Mouse (Mus musculus) C2C12 (cell line): ENCODE data around the gene Enho. TPM values are rescaled to one million over a fixed set of nuclear protein-coding genes. Genes with fewer than 3 reads are reported as not detected.

Experiments used
- H3K27me3 ChIP-seq: one replicate; pipeline ENCODE4 v1.6.1; 2011; ENCODE audit not compliant: control insufficient read depth, insufficient read depth, insufficient read length
- H3K36me3 ChIP-seq: one replicate; pipeline ENCODE4 v1.6.1; 2011; ENCODE audit not compliant: control insufficient read depth, insufficient read depth
- H3K4me3 ChIP-seq: one replicate; pipeline ENCODE4 v1.5.1; 2011; ENCODE audit warnings: mild to moderate bottlenecking, control low read depth; ENCODE audit not compliant: poor library complexity, insufficient read depth, severe bottlenecking
- H3K79me2 ChIP-seq: one replicate; pipeline ENCODE4 v1.6.1; 2011; ENCODE audit not compliant: control insufficient read depth, insufficient read depth
- H3K79me3 ChIP-seq: one replicate; pipeline ENCODE4 v1.6.1; 2011; ENCODE audit warnings: low read depth, control low read depth
- H3ac ChIP-seq: one replicate; pipeline ENCODE3; 2011; ENCODE audit warnings: low read depth; ENCODE audit not compliant: control insufficient read depth, insufficient read length
- CEBPB ChIP-seq: IDR thresholded peaks from one replicate; pipeline ENCODE4 v1.6.1; 2011; ENCODE audit warnings: low read depth, mild to moderate bottlenecking, control low read depth, moderate library complexity
- CTCF ChIP-seq: IDR thresholded peaks from one replicate; pipeline ENCODE4 v1.5.1; 2011; ENCODE audit not compliant: control insufficient read depth, insufficient read depth, insufficient read length
- FOSL1 ChIP-seq: IDR thresholded peaks from one replicate; pipeline ENCODE4 v1.8.0; 2011; ENCODE audit warnings: mild to moderate bottlenecking, low read length; ENCODE audit not compliant: poor library complexity, insufficient read depth, severe bottlenecking
- MAX ChIP-seq: IDR thresholded peaks from one replicate; pipeline ENCODE4 v1.6.1; 2011; ENCODE audit warnings: mild to moderate bottlenecking, control low read depth
- MYOD1 ChIP-seq: IDR thresholded peaks from one replicate; pipeline ENCODE4 v1.6.1; 2011; ENCODE audit warnings: low read depth; ENCODE audit not compliant: control insufficient read depth, insufficient read length
- MYOG ChIP-seq: IDR thresholded peaks from one replicate; pipeline ENCODE4 v1.6.1; 2011; ENCODE audit not compliant: control insufficient read depth, insufficient read length; ENCODE audit errors: extremely low read depth
- USF1 ChIP-seq: IDR thresholded peaks from one replicate; pipeline ENCODE4 v1.6.1; 2011; ENCODE audit warnings: low read depth, mild to moderate bottlenecking, control low read depth, moderate library complexity
- polyA plus RNA-seq: library from polyadenylated mRNA; unstranded; fragments of >200 nt; fragmentation: generic; extraction: Trizol; gene quantifications from one replicate; pipeline ENCODE4 v1.2.1, GENCODE M21; 2012; ENCODE audit warnings: missing spikeins

Enho gene
- polyA plus RNA-seq, 1 experiment: 1.2 TPM

- H3K79me2 ChIP-seq: no peaks in the 10 kb centered on the region
- H3K4me3 ChIP-seq: no peak overlapping the region
- TF ChIP-seq MYOD1 (no peak), MYOG (no peak), CEBPB (no peak), USF1 (no peak), CTCF (no peak), FOSL1 (no peak), MAX (no peak)
- H3K36me3 ChIP-seq: no peaks in the 10 kb centered on the region
- H3K79me3 ChIP-seq: no peaks in the 10 kb centered on the region
- no peak overlapping the region for H3ac ChIP-seq
- H3K27me3 ChIP-seq: peaks cover 25% of the 10 kb centered on the region
Measured at GRCm38 (mm10) chr4:41648157-41648556, 8.0 kb upstream of the Enho start.

DNA sequence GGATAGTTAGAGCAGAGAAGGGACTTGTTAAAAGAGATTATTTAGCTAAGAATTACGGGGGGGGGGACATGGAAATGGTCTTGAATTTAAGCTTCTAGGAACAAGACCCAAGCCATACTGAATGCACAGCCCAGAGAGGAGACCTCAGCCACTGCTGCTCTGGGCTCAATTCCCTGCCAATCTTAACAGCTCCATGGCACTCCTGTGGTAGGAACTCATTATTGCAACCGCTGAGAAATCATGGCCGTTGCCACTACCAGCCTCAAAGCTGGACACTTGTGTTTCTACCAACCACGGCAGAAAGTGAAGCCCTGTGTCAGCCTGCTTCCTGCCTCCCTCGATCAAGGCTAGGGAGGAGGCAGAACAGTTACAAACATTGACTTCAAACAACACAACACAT, 5.4 kb upstream of the Enho start:
- Histone ChIP-seq H3K4me3 (no peak overlapping the region), H3ac (no peak overlapping the region), H3K27me3 (peaks cover 19% of the 10 kb centered on the region), H3K79me3 (no peaks in the 10 kb centered on the region), H3K79me2 (no peaks in the 10 kb centered on the region), H3K36me3 (no peaks in the 10 kb centered on the region)
- TF ChIP-seq FOSL1 (no peak), CTCF (no peak)

GRCm38 (mm10) chr4:41641199-41641822, 1.2 kb upstream of the Enho start:
- Histone ChIP-seq H3K79me3 (no peaks in the 10 kb centered on the region), H3K4me3 (no peak overlapping the region), H3K27me3 (no peaks in the 10 kb centered on the region), H3K36me3 (no peaks in the 10 kb centered on the region), H3ac (no peak overlapping the region), H3K79me2 (no peaks in the 10 kb centered on the region)
- TF ChIP-seq FOSL1 (no peak), CTCF (no peak), USF1 (no peak), MYOG (no peak), CEBPB (no peak), MAX (no peak), MYOD1 (no peak)

DNA sequence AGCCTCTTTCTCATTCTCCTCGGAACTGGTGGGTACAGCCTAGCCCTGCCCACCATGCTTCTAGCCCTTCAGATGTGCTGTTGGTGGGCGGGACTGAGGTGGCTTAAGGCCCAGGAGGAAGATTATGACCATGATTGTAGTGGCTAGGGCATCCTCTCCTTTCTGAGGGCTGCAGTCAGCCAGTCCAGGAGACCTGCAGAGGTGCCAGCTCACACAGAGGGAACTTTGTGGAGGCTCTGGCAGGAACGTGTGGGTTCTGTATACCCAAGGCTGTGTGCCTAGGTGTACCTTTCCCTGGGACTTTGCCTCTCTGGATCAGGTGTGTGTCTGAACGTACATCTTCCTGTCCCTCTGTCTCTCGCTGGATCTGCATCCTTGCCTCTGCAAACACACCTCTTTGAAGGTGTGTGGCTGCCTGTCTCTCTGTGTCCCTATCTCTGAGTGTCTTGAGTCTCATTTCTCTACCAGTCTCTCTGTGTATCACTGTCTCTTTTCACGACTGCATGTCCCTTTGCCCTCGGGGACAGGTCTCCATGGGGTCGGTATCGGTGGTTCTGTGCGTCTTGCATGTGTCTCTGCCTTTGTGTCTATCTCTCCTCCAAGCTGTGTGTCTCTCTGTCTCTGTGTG, 796 bp downstream of the Enho start:
- H3K27me3 ChIP-seq: no peaks in the 10 kb centered on the region
- no peaks in the 10 kb centered on the region for H3K79me3 ChIP-seq
- H3ac ChIP-seq: no peak overlapping the region
- H3K79me2 ChIP-seq: no peaks in the 10 kb centered on the region
- no peaks in the 10 kb centered on the region for H3K36me3 ChIP-seq
- no peak for TF ChIP-seq FOSL1
- H3K4me3 ChIP-seq: no peak overlapping the region

DNA sequence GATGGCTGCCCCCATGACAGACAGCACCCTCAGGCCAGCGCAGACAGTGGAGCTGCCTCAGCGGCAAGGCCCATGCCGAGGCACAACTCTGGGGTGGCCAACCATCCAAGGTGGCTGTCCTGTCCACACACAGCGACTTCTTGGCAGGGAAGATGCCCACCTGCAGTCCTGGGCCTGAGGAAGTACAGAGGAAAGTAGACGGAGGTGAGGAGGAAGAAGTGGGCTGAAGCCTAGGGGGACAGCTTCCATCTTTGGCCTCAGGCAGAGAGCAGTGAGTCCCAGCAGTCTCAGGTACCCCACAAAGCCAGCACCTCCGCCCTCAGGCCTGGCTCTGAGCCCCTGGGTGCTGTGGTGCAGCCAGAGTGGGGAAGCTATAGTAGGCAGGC, 1.3 kb downstream of the Enho start:
- no peak overlapping the region for H3ac ChIP-seq
- no peaks in the 10 kb centered on the region for H3K36me3 ChIP-seq
- peaks cover 4% of the 10 kb centered on the region for H3K27me3 ChIP-seq
- H3K79me3 ChIP-seq: no peaks in the 10 kb centered on the region
- H3K79me2 ChIP-seq: no peaks in the 10 kb centered on the region
- TF ChIP-seq FOSL1: no peak
- TF ChIP-seq MYOD1: no peak
- TF ChIP-seq MAX: no peak
- no peak for TF ChIP-seq USF1
- no peak for TF ChIP-seq CTCF
- TF ChIP-seq MYOG: no peak
- TF ChIP-seq CEBPB: no peak
- no peak overlapping the region for H3K4me3 ChIP-seq

DNA sequence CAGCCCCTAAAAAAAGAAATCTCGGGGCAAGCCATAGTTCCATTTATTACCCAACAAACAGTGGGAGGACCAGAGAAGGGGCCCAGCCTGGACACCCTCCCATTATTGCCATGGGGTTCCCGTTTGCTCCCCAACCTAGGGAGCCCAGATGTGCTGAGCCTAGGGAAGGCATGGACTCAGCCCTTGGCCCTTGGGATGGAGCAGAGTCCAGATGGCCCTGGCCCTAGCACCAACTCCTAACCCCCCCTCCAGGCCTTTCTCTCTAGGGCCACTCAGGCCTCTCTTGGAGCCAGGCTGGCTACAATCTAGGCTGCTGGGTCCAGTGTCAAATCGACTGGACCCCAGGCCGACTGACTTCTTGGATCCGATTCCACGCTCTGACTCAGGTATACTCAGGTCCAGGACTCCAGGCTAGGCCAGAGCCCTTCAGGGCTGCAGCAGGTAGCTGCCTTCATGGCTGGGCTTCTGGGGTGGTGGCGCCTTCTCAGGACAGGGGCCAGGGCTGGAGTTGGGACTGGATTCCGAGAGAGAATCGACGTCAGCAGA, 1.9 kb downstream of the Enho start:
- Histone ChIP-seq H3K36me3 (no peaks in the 10 kb centered on the region), H3K4me3 (no peak overlapping the region), H3K27me3 (peaks cover 4% of the 10 kb centered on the region), H3ac (no peak overlapping the region), H3K79me3 (no peaks in the 10 kb centered on the region), H3K79me2 (no peaks in the 10 kb centered on the region)
- TF ChIP-seq CTCF (no peak), MYOG (no peak), USF1 (no peak)
